Mouse (Mus musculus): ENCODE measurements around the gene Abhd2. TPM values are rescaled to one million over a fixed set of nuclear protein-coding genes. Genes with fewer than 3 reads are reported as not detected.

Abhd2 gene
- polyA plus RNA-seq, 1 experiment from 2014 or later = 60.0 TPM

GRCm38 (mm10) chr7:79369416-79369815 lies 96.4 kb downstream of the Abhd2 start:
- ATAC-seq = no peak
- DNase-seq (ENCODE audit: low read depth, low spot score) = no peak
- in situ Hi-C loops (cut with MboI; ENCODE audit: low pct_unique_long_range_greater_than_20kb) = no loop called here
- no peaks in the 10 kb centered on the region for H3K27me3 ChIP-seq
- no peak for TF ChIP-seq CTCF (IDR thresholded peaks at IDR 0.05)
- POLR2A ChIA-PET = no interaction called here
- CTCF ChIA-PET = interaction anchor here (0.9 kb wide), 1 partner anchor 45 kb away, joined by 4 read pairs; no protein-coding TSS in a partner anchor

- DNase-seq (ENCODE audit: low read depth, low spot score) (no peak), ATAC-seq (peak; percentile 78)
- H3K27me3 ChIP-seq = no peaks in the 10 kb centered on the region
- TF ChIP-seq CTCF (IDR thresholded peaks at IDR 0.05) = peak; percentile 89
- ChIA-PET CTCF (interaction anchor here (0.7 to 1.6 kb wide), 5 partner anchors 9 to 130 kb away, joined by 3 to 6 read pairs (median 4); no protein-coding TSS in a partner anchor), POLR2A (no interaction called here)
- in situ Hi-C loops (cut with MboI; ENCODE audit: low pct_unique_long_range_greater_than_20kb) = no loop called here
Observed at GRCm38 (mm10) chr7:79371321-79371879, 98.4 kb downstream of the Abhd2 start.

GRCm38 (mm10) chr7:79374017-79374416 lies 101.0 kb downstream of the Abhd2 start:
- in situ Hi-C loops (cut with MboI; ENCODE audit: low pct_unique_long_range_greater_than_20kb) = no loop called here
- DNase-seq (ENCODE audit: low read depth, low spot score) (no peak), ATAC-seq (no peak)
- ChIA-PET POLR2A (no interaction called here), CTCF (interaction anchor here (1.9 kb wide), 1 partner anchor 12 kb away, joined by 4 read pairs; no protein-coding TSS in a partner anchor)
- peaks cover 5% of the 10 kb centered on the region for H3K27me3 ChIP-seq
- TF ChIP-seq CTCF (IDR thresholded peaks at IDR 0.05) = no peak

DNA sequence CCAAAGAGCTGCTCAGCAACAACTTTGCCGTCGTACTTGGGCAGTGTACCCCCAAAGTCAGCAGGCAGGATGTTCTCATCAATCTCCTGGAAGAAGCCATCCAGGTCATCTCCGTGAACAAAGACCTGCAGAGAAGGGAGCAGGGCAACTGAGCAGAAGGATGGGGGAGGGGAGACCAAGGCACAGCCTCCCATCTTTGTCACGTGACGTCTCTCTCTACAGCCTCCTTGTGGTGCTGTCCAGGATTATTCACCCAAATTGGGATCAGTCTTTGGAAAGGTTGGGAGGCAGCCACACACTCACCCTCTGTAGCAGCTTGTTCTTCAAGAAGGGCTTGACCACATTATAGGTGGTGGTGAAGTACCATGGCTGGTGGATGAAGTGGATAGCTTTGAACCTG lies 102.6 kb downstream of the Abhd2 start:
- no peak for TF ChIP-seq CTCF (IDR thresholded peaks at IDR 0.05)
- ATAC-seq = no peak

DNA sequence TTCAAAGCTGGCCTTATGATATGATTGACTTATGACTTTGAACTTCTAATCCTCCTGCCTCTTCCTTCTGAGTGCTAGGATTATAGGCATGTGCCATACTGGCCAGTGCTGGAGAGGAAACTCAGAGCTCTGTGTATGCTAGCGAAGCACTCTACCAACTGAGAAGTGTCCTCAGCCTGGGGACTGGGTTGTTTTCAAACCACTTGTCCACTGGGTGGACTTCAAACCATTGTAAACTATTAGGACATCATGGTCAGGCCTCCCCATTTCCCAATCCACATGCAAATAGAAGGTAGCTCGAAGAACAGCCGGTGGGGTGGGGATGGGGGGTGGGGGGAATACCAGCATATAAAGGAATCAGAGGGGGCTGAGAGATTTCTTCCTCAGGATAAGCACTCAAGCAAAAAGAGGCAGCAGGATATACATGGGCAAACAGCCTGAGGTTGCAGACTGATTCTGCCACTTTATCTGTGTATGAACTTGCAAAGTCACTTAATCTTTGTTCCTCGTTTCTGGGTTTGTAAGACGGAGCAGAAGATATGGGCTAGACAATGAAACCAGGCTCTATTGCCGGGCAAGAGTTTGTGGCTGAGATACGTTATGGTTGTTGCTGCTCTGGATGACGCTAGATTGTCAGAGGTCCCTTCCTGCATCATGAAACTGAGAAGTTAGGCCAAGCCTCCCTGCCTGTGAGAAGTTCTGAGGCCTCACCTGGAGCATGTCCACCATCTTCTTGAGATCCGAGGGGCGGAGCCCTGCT lies 103.7 kb downstream of the Abhd2 start:
- in situ Hi-C loops (cut with MboI; ENCODE audit: low pct_unique_long_range_greater_than_20kb) = loop anchor here (5.0 kb wide), 1 partner anchor 91 kb away; the partner anchor contains the start of gene Polg
- ChIA-PET POLR2A (interaction anchor here (1.2 kb wide), 1 partner anchor 9 kb away, joined by 7 read pairs; no protein-coding TSS in a partner anchor), CTCF (no interaction called here)
- no peak for ATAC-seq
- DNase-seq (ENCODE audit: low read depth, low spot score) = no peak
- no peak for TF ChIP-seq CTCF (IDR thresholded peaks at IDR 0.05)
- H3K27me3 ChIP-seq = peaks cover 19% of the 10 kb centered on the region

More for the DNA sequence above, 102.6 kb downstream of the Abhd2 start:
- ChIA-PET POLR2A (interaction anchor here (0.6 to 1.2 kb wide), 3 partner anchors 8 to 480 kb away, joined by 3 to 7 read pairs (median 4); partner anchors contain the start of gene Aen), CTCF (no interaction called here)
- no peak for DNase-seq (ENCODE audit: low read depth, low spot score)
- in situ Hi-C loops (cut with MboI; ENCODE audit: low pct_unique_long_range_greater_than_20kb) = loop anchor here (5.0 kb wide), 1 partner anchor 92 kb away; the partner anchor contains the start of gene Polg
- H3K27me3 ChIP-seq = peaks cover 16% of the 10 kb centered on the region

- ATAC-seq = no peak
- POLR2A ChIA-PET = no interaction called here
- TF ChIP-seq CTCF (IDR thresholded peaks at IDR 0.05) = no peak
- in situ Hi-C loops (cut with MboI; ENCODE audit: low pct_unique_long_range_greater_than_20kb) = no loop called here
- H3K27me3 ChIP-seq = peaks cover 6% of the 10 kb centered on the region
- CTCF ChIA-PET = interaction anchor here (1.1 to 3.0 kb wide), 3 partner anchors 12 to 246 kb away, joined by 4 to 7 read pairs (median 4); no protein-coding TSS in a partner anchor
- no peak for DNase-seq (ENCODE audit: low read depth, low spot score)
Observed at GRCm38 (mm10) chr7:79386422-79387133, 113.6 kb downstream of the Abhd2 start, which contains the start of gene Rlbp1. Gene Rlbp1 (minus strand): TSS chr7:79387048.

DNA sequence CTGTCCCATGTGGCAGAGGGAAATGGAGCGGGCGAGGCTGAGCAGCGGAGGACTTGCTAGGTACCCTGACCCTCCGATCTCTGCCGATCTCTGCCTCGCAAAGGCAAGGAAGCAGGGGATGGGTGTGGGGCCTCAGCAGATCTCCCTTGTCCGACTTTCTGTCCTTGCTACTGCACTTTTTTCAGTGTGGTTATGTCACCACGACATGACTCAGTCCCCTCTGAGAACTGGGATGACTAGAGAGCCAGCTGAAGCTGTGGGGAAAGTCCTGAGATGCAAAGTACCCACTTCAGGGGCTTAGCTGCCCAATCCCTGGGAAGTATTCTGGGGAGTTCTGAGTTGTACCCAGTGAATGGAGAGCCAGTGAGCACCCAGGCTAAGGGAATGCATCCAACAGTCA lies 114.1 kb downstream of the Abhd2 start:
- TF ChIP-seq CTCF (IDR thresholded peaks at IDR 0.05) = no peak
- H3K27me3 ChIP-seq = no peaks in the 10 kb centered on the region
- ATAC-seq (no peak), DNase-seq (ENCODE audit: low read depth, low spot score) (no peak)
- CTCF ChIA-PET = interaction anchor here (1.5 to 3.0 kb wide), 2 partner anchors 86 to 246 kb away, joined by 4 to 7 read pairs; no protein-coding TSS in a partner anchor
- POLR2A ChIA-PET = no interaction called here
- in situ Hi-C loops (cut with MboI; ENCODE audit: low pct_unique_long_range_greater_than_20kb) = no loop called here

DNA sequence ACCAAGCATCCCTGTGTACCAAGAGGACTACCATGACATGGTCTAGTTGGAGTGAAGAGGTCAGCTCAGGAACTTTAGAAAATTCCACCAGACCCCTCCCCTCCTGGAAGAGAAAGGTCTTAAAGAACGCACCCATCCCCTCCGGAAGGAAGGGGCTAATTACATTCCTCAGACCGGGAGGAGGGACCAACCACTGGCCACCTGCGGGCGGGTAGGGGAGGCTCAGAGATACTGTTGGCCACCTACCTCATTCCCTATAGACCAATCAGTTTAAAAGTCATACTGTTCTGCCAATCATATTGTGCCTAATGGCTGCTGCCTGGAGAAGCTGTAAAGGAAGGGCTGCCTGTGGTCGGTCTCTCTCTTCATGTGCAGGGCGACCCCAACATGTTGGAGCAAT lies 115.0 kb downstream of the Abhd2 start:
- DNase-seq (ENCODE audit: low read depth, low spot score) (no peak), ATAC-seq (no peak)
- no peaks in the 10 kb centered on the region for H3K27me3 ChIP-seq
- POLR2A ChIA-PET = no interaction called here
- in situ Hi-C loops (cut with MboI; ENCODE audit: low pct_unique_long_range_greater_than_20kb) = no loop called here
- no peak for TF ChIP-seq CTCF (IDR thresholded peaks at IDR 0.05)
- CTCF ChIA-PET = no interaction called here

- in situ Hi-C loops (cut with MboI; ENCODE audit: low pct_unique_long_range_greater_than_20kb) = no loop called here
- ChIA-PET CTCF (interaction anchor here (1.1 kb wide), 2 partner anchors 17 to 30 kb away, joined by 3 to 6 read pairs; no protein-coding TSS in a partner anchor), POLR2A (interaction anchor here (0.6 kb wide), 1 partner anchor 124 kb away, joined by 3 read pairs; no protein-coding TSS in a partner anchor)
- TF ChIP-seq CTCF (IDR thresholded peaks at IDR 0.05) = no peak
- ATAC-seq (no peak), DNase-seq (ENCODE audit: low read depth, low spot score) (no peak)
- no peaks in the 10 kb centered on the region for H3K27me3 ChIP-seq
Observed at GRCm38 (mm10) chr7:79388671-79389206, 115.7 kb downstream of the Abhd2 start.

DNA sequence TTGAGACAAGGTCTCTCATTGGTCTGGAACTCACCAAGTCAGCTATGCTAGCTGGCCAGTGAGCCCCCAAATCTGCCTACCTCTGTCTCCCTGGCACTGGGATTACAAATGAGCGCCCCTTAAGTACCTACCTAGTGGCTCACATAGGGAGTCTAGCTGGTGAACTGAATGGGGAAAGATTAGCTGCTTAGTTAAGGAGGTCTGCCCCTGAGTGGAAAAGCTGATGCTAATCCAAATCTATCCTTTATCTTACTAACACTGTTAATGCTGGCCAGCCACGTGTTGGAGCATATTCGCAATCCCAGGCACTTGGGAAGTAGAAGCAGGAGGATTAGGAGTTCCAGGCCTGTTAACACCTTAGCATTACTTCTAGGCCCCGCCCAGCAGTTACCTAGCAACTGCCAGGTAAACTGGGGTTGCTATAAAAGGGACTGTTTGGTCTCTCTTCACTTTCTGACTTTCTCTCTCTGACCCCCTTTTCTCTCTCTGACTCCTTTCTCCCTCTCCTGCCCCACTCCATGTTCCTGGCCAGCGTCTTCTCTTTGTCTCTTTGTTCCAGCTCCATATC lies 117.2 kb downstream of the Abhd2 start:
- H3K27me3 ChIP-seq = no peaks in the 10 kb centered on the region
- no peak for TF ChIP-seq CTCF (IDR thresholded peaks at IDR 0.05)
- DNase-seq (ENCODE audit: low read depth, low spot score) = no peak
- ChIA-PET CTCF (no interaction called here), POLR2A (no interaction called here)
- in situ Hi-C loops (cut with MboI; ENCODE audit: low pct_unique_long_range_greater_than_20kb) = no loop called here
- no peak for ATAC-seq
